Mouse (Mus musculus): Measurements from ENCODE around the gene Gm16253. TPM values are rescaled to one million over a fixed set of nuclear protein-coding genes. Genes with fewer than 3 reads are reported as not detected.

Gm16253 gene
- total and polyA plus RNA-seq, 2 experiments from 2014 or later: 0.52 TPM; not detected in 1

- no peaks in the 10 kb centered on the region for H3K27me3 ChIP-seq (ENCODE audit: insufficient read depth, low read length)
- no peak overlapping the region for H3K4me3 ChIP-seq (ENCODE audit: low read depth, low read length)
- no peak overlapping the region for H3K9ac ChIP-seq (replicated peaks; ENCODE audit: low read length, poor library complexity, severe bottlenecking)
- no peaks in the 10 kb centered on the region for H3K4me1 ChIP-seq (ENCODE audit: insufficient read depth, low read length)
- 97% methylated on average over 3 of the region's 3 CpGs for whole genome bisulfite sequencing
- no peak overlapping the region for H3K4me2 ChIP-seq (ENCODE audit: low read depth, low read length, poor library complexity, severe bottlenecking)
- no peak for ATAC-seq (ENCODE audit: low FRiP score)
- no peak overlapping the region for H3K27ac ChIP-seq (ENCODE audit: low read depth, low read length)
- H3K36me3 ChIP-seq (ENCODE audit: insufficient read depth, low read length): peaks cover 18% of the 10 kb centered on the region
- no peak for DNase-seq (ENCODE audit: low spot score)
- H3K9me3 ChIP-seq (ENCODE audit: low read length): no peaks in the 10 kb centered on the region
- no peak for TF ChIP-seq CTCF (IDR thresholded peaks at IDR 0.05)
These were observed 41.2 kb downstream of the Gm16253 start for GRCm38 (mm10) chr3:96617941-96618340.

GRCm38 (mm10) chr3:96623201-96623600 lies 46.4 kb downstream of the Gm16253 start:
- H3K9me3 ChIP-seq (ENCODE audit: low read length): no peaks in the 10 kb centered on the region
- no peak for TF ChIP-seq CTCF (IDR thresholded peaks at IDR 0.05)
- H3K4me1 ChIP-seq (ENCODE audit: insufficient read depth, low read length): no peaks in the 10 kb centered on the region
- no peaks in the 10 kb centered on the region for H3K27me3 ChIP-seq (ENCODE audit: insufficient read depth, low read length)
- no peak overlapping the region for H3K9ac ChIP-seq (replicated peaks; ENCODE audit: low read length, poor library complexity, severe bottlenecking)
- no peak overlapping the region for H3K4me2 ChIP-seq (ENCODE audit: low read depth, low read length, poor library complexity, severe bottlenecking)
- H3K4me3 ChIP-seq (ENCODE audit: low read depth, low read length): no peak overlapping the region
- H3K36me3 ChIP-seq (ENCODE audit: insufficient read depth, low read length): peaks cover 31% of the 10 kb centered on the region
- H3K27ac ChIP-seq (ENCODE audit: low read depth, low read length): no peak overlapping the region
- DNase-seq (ENCODE audit: low spot score) (no peak), ATAC-seq (ENCODE audit: low FRiP score) (no peak)
- WGBS: 90% methylated on average over 4 of the region's 4 CpGs

- under 1% methylated on average over 47 of the region's 48 CpGs for WGBS
- Histone ChIP-seq H3K27me3 (ENCODE audit: insufficient read depth, low read length) (no peaks in the 10 kb centered on the region), H3K4me2 (ENCODE audit: low read depth, low read length, poor library complexity, severe bottlenecking) (peak within 1 kb of the TSS; percentile 77), H3K4me3 (ENCODE audit: low read depth, low read length) (peak within 1 kb of the TSS; percentile 61), H3K4me1 (ENCODE audit: insufficient read depth, low read length) (peaks cover 4% of the 10 kb centered on the region), H3K9ac (replicated peaks; ENCODE audit: low read length, poor library complexity, severe bottlenecking) (peak within 1 kb of the TSS; percentile 71), H3K27ac (ENCODE audit: low read depth, low read length) (peak within 1 kb of the TSS; percentile 47; the same call in 1 of the 2 replicates), H3K9me3 (ENCODE audit: low read length) (no peaks in the 10 kb centered on the region), H3K36me3 (ENCODE audit: insufficient read depth, low read length) (peaks cover under 1% of the 10 kb centered on the region)
- ATAC-seq (ENCODE audit: low FRiP score): peak; percentile 91
- DNase-seq (ENCODE audit: low spot score): peak; percentile 100
- TF ChIP-seq CTCF (IDR thresholded peaks at IDR 0.05): peak; percentile 2; the same call in 1 of the 2 replicates
These were observed 53.2 kb downstream of the Gm16253 start, which contains the start of gene Rbm8a for GRCm38 (mm10) chr3:96629729-96630600. Gene Rbm8a (plus strand): TSS chr3:96629933.

Other genes starting within 250 kb of the Gm16253 start
- not detected in 2 replicates for gene BC107364, start 124.7 kb upstream of the Gm16253 start, total RNA-seq (2014; rRNA removed)
- not detected in 2 replicates for gene BC107364, start 124.7 kb upstream of the Gm16253 start, polyA plus RNA-seq (2015; fragmentation: Nextera tagmentation; extraction: Ambion mirVana)
- 2.0 and 2.1 TPM in 2 replicates for gene Hfe2, start 51.8 kb upstream of the Gm16253 start, total RNA-seq (2014; rRNA removed)
- 2.0 and 2.7 TPM in 2 replicates for gene Hfe2, start 51.8 kb upstream of the Gm16253 start, polyA plus RNA-seq (2015; fragmentation: Nextera tagmentation; extraction: Ambion mirVana)
- 145 and 222 TPM in 2 replicates for gene Txnip, start 19.0 kb upstream of the Gm16253 start, total RNA-seq (2014; rRNA removed)
- gene Txnip, start 19.0 kb upstream of the Gm16253 start, polyA plus RNA-seq (2015; fragmentation: Nextera tagmentation; extraction: Ambion mirVana): 108 and 116 TPM in 2 replicates
- 13.2 and 16.2 TPM in 2 replicates for gene Polr3gl, start 17.2 kb downstream of the Gm16253 start, total RNA-seq (2014; rRNA removed)
- gene Polr3gl, start 17.2 kb downstream of the Gm16253 start, polyA plus RNA-seq (2015; fragmentation: Nextera tagmentation; extraction: Ambion mirVana): 29.4 and 32.0 TPM in 2 replicates
- gene Ankrd34a, start 19.7 kb downstream of the Gm16253 start, total RNA-seq (2014; rRNA removed): 21.5 and 32.7 TPM in 2 replicates
- gene Ankrd34a, start 19.7 kb downstream of the Gm16253 start, polyA plus RNA-seq (2015; fragmentation: Nextera tagmentation; extraction: Ambion mirVana): 16.3 and 21.0 TPM in 2 replicates
- 38.0 and 52.9 TPM in 2 replicates for gene Lix1l, start 24.2 kb downstream of the Gm16253 start, total RNA-seq (2014; rRNA removed)
- gene Lix1l, start 24.2 kb downstream of the Gm16253 start, polyA plus RNA-seq (2015; fragmentation: Nextera tagmentation; extraction: Ambion mirVana): 3.2 TPM in 2 replicates
- 23.8 and 25.0 TPM in 2 replicates for gene Rbm8a, start 52.9 kb downstream of the Gm16253 start, total RNA-seq (2014; rRNA removed)
- 115 and 118 TPM in 2 replicates for gene Rbm8a, start 52.9 kb downstream of the Gm16253 start, polyA plus RNA-seq (2015; fragmentation: Nextera tagmentation; extraction: Ambion mirVana)
- gene Pex11b, start 58.4 kb downstream of the Gm16253 start, total RNA-seq (2014; rRNA removed): 39.8 and 52.3 TPM in 2 replicates
- 75.9 and 80.4 TPM in 2 replicates for gene Pex11b, start 58.4 kb downstream of the Gm16253 start, polyA plus RNA-seq (2015; fragmentation: Nextera tagmentation; extraction: Ambion mirVana)
- gene Gm42957, start 58.5 kb downstream of the Gm16253 start, total RNA-seq (2014; rRNA removed): 0.44 and 1.4 TPM in 2 replicates
- 0.05 and 0.06 TPM in 2 replicates for gene Gm42957, start 58.5 kb downstream of the Gm16253 start, polyA plus RNA-seq (2015; fragmentation: Nextera tagmentation; extraction: Ambion mirVana)
- gene Itga10, start 68.6 kb downstream of the Gm16253 start, total RNA-seq (2014; rRNA removed): 3.0 and 3.3 TPM in 2 replicates
- 0.83 and 1.0 TPM in 2 replicates for gene Itga10, start 68.6 kb downstream of the Gm16253 start, polyA plus RNA-seq (2015; fragmentation: Nextera tagmentation; extraction: Ambion mirVana)
- gene Ankrd35, start 93.1 kb downstream of the Gm16253 start, total RNA-seq (2014; rRNA removed): 4.9 and 8.5 TPM in 2 replicates
- 3.7 and 4.3 TPM in 2 replicates for gene Ankrd35, start 93.1 kb downstream of the Gm16253 start, polyA plus RNA-seq (2015; fragmentation: Nextera tagmentation; extraction: Ambion mirVana)
- gene Pias3, start 119.4 kb downstream of the Gm16253 start, total RNA-seq (2014; rRNA removed): 33.1 and 46.0 TPM in 2 replicates
- 44.2 and 49.7 TPM in 2 replicates for gene Pias3, start 119.4 kb downstream of the Gm16253 start, polyA plus RNA-seq (2015; fragmentation: Nextera tagmentation; extraction: Ambion mirVana)
- 6.5 and 11.9 TPM in 2 replicates for gene Nudt17, start 131.6 kb downstream of the Gm16253 start, total RNA-seq (2014; rRNA removed)
- 18.5 and 20.6 TPM in 2 replicates for gene Nudt17, start 131.6 kb downstream of the Gm16253 start, polyA plus RNA-seq (2015; fragmentation: Nextera tagmentation; extraction: Ambion mirVana)
- gene Polr3c, start 150.6 kb downstream of the Gm16253 start, total RNA-seq (2014; rRNA removed): 12.6 and 14.7 TPM in 2 replicates
- 26.4 and 30.7 TPM in 2 replicates for gene Polr3c, start 150.6 kb downstream of the Gm16253 start, polyA plus RNA-seq (2015; fragmentation: Nextera tagmentation; extraction: Ambion mirVana)
- gene Rnf115, start 150.7 kb downstream of the Gm16253 start, total RNA-seq (2014; rRNA removed): 59.6 and 63.4 TPM in 2 replicates
- gene Rnf115, start 150.7 kb downstream of the Gm16253 start, polyA plus RNA-seq (2015; fragmentation: Nextera tagmentation; extraction: Ambion mirVana): 71.8 and 76.5 TPM in 2 replicates